Mouse (Mus musculus) heart, adult 2 months (tissue): ENCODE results near the gene Nthl1.

Source experiments
- CTCF ChIP-seq: fragments of 200-600 bp; IDR thresholded peaks from 2 replicates; pipeline ENCODE4 v1.8.1; 2022; ENCODE audit warnings: antibody characterized with exemption, mild to moderate bottlenecking, moderate library complexity
- POLR2A ChIP-seq: fragments of 200-500 bp; IDR thresholded peaks from 2 replicates; pipeline ENCODE4 v1.6.1; 2011; ENCODE audit warnings: mild to moderate bottlenecking, low read depth, low read length, control low read depth; ENCODE audit not compliant: insufficient read depth

- TF ChIP-seq CTCF (no peak), POLR2A (no peak)
Measured at GRCm38 (mm10) chr17:24639571-24639988, 7.1 kb downstream of the Nthl1 start.
